Mouse (Mus musculus) embryonic fibroblast, embryonic 13.5 days (primary cell): ENCODE measurements around the gene Rai2.

Source experiments
- CTCF ChIP-seq: IDR thresholded peaks from 2 replicates; pipeline ENCODE4 v1.5.1; 2011; ENCODE audit warnings: mild to moderate bottlenecking, control low read depth, low read length, moderate library complexity, borderline replicate concordance; ENCODE audit not compliant: insufficient read depth
- POLR2A ChIP-seq: IDR thresholded peaks from 2 replicates; pipeline ENCODE4 v1.6.1; 2011; ENCODE audit warnings: low read depth, mild to moderate bottlenecking, control low read depth, low read length, moderate library complexity

GRCm38 (mm10) chrX:161731859-161732258 lies 15.0 kb downstream of the Rai2 start:
- TF ChIP-seq CTCF (no peak), POLR2A (no peak)
